Mouse (Mus musculus) neutrophil, adult 5-6 weeks (primary cell): ENCODE results near the gene Map2k5. TPM values are rescaled to one million over a fixed set of nuclear protein-coding genes. Genes with fewer than 3 reads are reported as not detected.

Experiments used
- ATAC-seq: fragments of 151-379, 151-347 bp; 2 replicates; pipeline ENCODE4 v1.8.0; 2017; ENCODE audit warnings: mild to moderate bottlenecking, moderate TSS enrichment; ENCODE audit not compliant: insufficient number of reproducible peaks, poor library complexity, low FRiP score, severe bottlenecking; ENCODE audit errors: extremely low read depth
- total RNA-seq: library from RNA; stranded (forward); fragments of 200-1000 nt; gene quantifications from 2 replicates; pipeline ENCODE4 v1.2.3, GENCODE M21; 2017

The Map2k5 gene
- total RNA-seq, 1 experiment from 2014 or later: 29.2 TPM

DNA sequence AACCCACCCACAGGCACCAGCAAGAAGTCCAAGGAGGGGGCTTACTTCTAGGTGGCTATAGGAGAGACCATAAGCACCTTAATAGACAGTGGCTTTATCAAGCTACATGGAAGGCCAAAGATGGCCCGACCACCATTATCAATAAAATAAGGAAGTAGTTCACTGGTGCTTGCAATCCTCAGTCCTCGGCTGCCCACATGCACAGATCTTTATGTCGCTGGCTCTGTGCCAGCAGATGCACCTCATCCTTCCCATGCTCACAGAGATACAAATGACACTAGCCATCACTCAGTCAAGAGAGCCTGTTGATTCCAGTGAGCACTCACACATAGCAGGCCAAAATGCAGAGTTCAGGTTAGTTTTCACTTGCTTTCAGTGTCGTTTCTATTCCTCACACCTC is 89.0 kb downstream of the Map2k5 start:
- ATAC-seq: no peak

DNA sequence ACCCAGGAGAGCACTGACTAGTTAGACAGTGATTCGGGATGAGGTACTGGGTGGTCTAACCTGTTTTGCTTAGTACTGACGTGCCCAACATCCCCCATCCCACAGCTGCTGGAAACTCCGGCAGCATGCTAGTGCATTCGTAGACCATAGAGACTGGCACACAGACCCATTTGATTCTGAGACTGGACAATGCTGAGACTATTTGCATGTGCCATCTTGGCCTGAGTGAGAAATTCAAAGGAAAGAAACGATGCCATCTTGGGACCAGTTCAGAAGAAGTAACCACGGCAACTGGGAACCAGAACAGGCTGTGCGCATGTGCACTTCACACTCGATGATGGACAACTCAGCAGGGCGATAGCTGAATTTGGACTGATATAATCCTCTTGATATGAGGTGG is 93.3 kb downstream of the Map2k5 start:
- no peak for ATAC-seq

DNA sequence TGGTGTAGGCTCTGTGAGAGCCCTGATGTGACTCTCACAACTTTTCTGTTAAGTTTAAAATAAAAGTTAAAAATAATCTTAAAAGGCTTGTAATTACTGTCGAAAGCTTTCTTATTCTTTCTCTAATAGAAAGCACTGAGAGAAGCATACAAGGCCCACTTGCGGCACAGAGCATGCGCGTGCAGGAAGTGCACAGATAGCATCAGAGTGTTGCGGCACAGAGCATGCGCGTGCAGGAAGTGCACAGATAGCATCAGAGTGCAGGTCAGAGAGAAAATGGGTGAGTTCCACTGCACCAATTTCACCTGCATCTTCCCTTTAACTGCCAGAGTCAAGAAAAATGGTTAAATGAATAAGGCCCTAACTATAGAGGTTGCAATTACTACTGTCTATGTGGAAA is 95.7 kb downstream of the Map2k5 start:
- ATAC-seq: no peak

DNA sequence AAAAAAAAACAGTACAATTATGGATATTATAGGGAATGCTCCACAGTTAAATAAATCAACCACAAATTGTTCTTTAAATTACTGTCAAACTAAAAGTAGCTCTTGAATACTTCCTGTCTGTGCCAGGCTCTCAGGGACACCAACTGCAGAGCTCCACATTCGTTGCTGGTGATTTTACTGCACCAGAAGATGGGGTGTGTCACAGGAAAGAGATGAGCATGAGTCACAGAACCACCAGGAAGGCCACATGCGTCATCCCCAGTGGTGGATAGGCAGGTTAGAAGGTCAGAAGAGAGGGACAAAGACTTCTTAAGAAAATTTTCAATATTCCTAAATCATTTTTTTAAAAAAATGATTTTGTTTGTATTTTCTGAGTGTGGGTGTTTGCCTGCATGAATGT is 96.6 kb downstream of the Map2k5 start:
- no peak for ATAC-seq

DNA sequence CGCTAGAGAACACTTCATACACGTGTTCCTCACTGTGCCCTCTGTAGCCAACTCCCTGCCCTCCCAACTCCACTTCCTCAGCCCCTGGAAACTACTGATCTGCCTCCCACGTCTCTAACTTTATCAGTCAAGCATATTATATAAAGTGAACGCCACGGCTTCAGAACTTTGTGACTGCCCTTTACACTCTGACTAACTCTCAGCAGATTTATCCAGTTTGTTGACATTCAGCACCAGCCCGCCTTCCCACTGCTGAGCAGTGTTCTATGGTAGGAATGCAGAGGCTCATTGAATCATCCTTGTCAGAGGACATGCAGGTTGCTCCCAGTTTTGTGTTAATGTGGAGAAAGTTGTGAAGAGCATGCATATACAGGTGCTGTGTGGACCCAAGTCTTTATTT is 103.9 kb downstream of the Map2k5 start:
- ATAC-seq: no peak

DNA sequence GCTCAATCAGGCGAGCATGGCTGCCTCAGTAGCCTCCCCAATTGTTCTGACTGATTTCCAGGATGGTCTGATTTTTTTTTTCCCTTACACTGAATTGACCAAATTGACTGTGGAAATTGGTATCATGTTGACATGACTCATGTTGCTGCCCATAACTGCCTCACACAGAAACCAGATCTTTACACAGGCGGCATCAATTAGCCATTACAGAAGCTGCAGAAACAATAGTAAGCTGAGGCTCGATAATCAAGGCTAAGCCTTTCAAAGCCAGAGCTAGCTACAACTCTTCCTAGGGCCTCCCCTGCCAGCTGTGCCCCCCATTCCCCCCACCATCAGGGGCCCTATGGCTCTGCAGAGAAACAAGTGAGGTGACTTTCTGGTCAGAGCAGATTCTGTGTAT is 107.9 kb downstream of the Map2k5 start:
- ATAC-seq: no peak

DNA sequence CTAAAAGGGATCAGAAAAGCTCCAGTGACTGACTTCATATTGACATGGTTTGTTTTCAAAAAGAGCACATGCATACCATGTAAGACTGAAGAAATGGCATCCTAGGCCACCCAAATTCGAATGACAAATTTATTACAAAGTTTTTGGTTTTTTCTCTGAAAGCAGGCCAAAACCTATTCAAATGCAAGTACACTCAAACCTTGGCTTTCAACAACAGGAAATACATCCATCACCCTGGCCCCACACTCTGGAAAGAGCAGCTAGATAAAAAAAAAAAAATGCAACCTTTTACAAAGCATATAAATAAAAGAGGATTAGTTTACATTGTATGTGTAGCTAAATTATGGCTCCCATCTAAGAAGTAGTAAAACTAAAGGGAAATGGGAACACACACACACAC is 114.5 kb downstream of the Map2k5 start:
- no peak for ATAC-seq

DNA sequence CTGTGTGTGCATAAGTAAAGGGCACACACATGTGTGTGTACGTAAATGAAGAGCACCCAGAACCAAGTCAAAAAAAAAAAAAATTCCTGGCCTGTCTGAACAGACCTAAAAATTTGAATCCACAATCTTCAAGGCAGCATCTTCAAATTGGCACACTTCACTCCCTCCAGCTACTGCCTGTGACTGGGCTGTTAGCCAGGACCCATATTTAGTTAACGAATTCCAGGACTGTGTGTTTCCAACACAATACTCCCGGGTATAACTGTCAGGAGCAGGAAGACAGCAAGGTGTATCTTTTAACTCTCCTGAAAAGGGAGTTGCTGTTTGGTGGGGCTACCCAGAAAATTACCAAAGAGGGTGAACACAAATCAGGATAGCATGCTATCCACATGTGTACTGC is 118.9 kb downstream of the Map2k5 start:
- ATAC-seq: no peak

DNA sequence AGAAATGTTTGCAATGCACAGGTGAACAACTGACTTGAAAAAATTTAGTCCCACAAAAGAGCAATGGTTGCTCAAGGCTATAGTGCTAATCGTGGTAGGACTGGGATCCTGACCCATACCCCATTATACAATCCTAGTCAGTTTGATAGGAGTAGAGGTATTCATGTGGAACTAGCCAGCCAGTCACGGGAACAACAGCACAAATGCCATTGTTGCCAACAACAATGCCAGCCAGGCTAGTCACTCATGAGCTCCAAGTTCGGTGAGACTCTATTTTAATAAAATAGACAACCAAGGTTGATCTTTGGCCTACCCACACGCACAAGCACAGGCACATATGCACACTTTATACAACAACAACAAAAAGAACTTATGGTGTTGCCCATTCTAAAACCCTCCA is 120.0 kb downstream of the Map2k5 start:
- no peak for ATAC-seq

DNA sequence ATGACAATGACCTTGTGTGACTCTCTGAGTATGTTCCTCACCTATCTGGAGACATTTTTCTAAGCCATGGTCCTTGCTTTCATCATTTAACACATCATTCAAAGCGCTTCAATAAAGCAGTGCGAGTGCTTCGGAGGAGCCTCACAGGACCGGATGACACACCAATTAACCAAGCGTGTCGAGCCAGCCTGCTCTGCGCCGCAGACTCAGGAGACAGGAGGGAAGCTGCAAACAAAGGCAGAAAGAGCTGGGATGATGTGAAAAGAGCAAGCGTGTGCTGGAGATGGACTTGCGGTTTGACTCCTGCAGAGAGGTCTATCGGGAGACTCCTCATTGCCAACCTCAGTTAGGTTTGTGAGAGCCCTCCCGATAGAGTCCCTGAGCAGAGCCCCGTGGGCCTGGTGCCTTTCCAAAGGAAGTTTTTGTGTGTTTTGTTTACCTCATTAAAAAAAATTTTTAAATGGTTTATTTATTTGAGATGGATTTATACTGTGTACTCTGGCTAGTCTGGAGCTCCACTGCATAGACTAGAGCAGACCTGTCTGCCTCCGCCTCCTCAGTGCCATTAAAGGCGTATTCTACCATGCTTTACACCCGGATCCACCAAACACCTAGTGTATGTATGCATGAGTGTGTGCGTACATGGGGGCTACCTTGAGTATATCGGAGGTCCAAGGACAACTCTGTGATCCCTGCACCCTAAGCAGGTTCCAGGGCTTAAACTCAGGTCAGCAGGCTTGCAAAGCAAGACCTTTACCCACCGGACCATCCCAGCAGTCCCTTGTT is 126.7 kb downstream of the Map2k5 start:
- no peak for ATAC-seq

DNA sequence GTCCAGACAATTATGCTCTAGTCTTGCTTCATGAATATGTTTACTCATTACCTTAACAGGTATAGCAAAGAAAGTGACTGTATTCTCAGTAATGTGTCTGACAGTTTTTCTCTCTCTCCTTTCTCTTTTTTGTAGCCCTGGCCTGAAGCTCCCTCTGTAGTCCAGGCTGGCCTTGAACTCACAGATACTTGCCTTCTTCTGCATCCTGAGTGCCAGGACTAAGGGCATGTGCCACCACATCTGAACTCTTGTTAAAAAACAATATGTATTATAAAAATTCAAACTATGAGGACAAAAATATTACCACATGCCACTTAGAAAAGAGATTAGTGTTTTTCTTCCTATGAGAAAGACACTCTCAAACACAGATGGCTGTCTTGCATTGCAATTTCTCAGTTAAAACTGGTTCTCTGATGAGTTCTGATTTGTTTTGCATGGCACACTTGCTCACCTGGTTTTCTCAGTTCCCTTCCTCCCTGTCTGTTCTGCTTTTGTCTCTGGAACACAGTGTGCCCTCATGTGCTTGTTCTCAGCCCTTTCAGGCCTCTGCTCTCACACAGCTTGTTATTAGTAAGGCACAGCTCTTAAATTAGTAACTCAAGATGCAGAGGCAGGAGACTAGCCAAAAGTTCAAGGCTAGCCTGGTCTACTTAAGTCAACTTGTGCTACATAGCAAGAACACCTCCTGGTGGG is 129.5 kb downstream of the Map2k5 start:
- no peak for ATAC-seq

DNA sequence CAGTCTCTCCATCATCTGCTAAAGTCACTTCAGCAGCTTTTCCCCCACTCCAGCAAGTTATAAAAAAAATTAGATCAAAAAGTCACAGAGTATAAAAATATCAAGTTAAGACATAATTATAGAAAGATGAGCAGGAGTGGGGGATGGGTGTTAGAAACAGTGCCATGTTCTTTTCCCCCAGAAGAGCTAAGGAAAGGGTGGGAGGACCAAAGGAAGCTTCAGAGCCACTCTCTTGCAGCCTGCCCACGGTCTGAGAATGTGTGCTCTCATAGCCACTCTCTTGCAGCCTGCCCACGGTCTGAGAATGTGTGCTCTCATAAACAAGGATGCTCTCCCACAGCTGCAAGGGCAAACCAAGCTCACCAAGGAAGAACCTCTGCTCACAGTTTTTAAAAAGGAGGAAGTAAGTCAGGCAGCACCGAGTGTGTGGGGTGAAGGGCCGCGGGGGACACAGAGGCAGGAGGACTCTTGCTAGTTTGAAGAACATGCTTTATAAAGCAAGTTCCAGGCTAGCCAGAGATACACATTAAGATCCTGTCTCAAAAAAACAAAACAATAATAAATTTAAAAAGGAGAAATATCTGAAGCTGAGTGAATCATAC is 131.0 kb downstream of the Map2k5 start:
- no peak for ATAC-seq

DNA sequence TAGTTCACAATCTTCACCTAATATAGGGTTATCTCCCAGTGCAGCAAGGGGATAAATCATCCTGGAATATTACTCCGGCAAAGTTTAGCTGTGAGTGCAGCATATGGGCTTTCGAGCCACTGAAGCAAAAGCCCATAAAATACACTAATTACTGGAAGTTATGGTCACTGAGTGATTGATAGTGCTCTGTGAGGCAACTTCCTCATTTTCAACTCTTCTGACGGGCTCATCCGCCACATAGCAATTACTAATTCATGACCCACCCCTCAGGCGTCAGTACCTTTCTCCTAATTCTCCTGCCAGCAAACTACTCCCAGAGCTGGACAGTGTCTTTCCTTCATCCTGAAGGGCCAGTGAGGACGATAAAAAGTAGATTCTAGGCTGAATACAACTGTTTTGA is 135.7 kb downstream of the Map2k5 start:
- no peak for ATAC-seq

DNA sequence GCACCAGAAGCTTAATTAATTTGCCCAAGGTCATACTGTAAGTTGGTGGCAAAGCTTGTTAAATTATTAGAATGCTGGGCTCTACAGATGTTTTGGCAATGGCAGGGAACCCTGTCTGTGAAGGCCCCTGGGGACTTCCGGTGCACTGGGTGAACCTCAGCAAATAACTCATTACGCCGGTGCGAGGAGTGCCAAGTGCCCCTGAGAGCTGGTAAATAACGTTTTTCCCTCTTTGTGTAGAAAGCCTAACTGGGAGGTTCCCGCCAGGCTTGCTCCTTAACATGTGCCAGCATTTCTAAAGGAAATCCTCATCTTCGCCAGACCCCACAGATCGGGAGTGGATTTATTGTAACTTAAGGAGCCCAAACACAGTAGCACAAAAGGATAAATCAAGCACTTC is 136.5 kb downstream of the Map2k5 start:
- ATAC-seq: no peak

DNA sequence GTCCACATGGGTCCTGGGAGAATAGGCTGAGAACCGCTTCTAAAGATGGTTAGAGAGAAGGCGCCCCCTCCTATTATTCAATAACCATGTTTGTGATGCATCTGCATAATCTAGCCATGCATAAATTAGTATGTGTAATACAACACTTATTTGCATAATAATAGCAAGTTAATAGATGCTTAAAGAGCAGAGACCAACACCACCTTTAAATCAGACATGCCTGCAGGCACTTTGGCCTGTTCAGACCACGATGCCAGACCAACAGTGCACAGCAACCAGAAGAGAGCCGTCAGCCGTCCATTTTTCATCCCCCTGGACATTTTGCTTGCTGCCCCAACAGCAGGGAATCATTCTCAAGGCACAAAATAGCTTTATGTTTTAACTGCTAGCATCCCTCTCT is 143.3 kb downstream of the Map2k5 start:
- ATAC-seq: no peak

DNA sequence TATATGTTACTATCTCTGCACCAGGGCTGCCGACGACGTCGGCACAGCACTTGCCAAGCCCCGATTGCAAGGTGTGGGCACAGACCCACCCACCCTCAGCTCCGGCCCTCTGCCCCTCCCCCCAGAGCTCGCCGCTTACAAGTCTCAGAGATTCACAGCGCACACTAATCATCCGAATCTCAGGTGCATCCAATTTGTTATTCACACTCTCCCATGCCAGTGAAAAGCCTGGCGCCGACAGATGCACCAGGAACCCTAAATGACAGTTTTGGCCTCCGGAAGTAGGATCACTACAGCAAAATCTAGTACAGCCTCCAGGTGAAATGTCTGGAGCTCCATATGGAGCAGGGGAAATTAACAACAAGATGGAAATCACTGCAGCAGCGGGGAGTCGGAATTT is 147.4 kb downstream of the Map2k5 start:
- no peak for ATAC-seq

DNA sequence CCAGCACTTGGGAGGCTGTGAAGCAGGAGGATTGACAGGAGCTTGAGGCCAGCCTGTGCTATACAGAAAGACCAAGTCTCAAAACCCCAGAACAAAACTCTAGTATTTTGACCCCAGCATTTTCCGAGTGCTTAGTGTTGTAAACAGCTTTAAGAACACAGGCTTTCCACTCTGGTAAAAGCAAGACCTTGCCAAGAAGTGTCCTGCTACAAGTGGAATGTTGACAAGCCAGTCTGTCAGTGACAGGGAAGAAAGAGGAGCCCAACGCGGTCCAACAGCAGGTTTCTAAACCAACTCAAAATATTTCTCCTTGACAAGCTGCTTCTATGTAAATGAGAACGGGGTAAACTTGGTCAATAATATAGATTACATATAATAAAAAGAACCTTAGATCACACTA is 148.6 kb downstream of the Map2k5 start:
- no peak for ATAC-seq

DNA sequence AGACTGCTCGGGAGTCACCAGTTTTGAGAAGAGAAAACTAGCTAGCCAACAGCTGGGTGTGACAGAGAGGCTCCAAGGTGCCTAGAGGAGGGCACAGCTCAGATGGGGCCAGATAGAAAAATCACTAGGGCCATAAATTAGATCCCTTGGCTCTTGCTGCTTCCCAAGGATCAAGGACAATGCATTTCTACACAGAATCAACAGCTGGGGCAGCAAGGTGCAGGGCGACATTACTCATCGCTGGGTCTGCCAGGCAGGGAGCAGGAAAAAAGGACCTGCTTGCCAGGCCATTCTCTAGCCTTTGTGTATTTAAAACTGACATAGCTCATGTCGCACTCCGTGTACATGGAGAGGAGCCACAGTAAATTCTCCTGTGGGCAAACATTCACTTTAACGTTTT is 155.5 kb downstream of the Map2k5 start:
- no peak for ATAC-seq

DNA sequence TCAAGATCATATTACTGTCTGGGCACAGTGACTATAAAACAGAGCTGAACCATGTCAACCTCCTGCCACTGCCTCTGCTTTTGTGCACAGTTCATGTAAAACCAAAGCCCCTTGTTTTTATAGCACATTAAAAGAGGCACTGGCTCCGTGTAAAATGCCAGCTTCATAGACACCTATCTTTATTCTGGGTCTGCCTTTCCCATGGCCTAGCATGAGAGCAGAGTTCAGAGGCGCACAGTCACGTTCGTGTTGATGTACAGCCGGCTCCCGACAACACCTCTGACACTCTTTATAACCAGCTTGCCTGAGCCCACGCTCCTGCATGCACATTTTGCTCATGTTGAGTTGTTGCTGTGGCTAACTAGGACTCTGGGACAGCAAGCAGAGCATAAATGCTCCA is 157.9 kb downstream of the Map2k5 start:
- no peak for ATAC-seq

DNA sequence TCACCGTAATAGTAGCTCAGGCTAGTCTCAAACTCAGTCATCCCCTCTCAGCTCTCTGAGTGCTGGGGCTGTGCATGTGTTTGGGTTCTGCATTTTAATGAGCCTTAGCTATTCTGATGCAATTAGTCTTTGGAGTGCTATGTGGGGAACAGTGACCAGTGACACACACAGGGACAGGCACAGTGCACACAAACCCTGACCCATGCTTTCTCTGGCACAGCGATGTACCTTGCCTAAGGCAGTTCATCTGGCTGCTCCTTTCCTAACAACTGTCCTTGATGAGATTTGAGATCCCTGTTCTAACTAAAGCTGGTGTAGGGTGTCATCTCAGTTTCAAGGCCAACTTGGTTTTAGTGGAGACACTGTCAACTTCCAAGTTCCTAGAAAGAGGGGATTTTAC is 162.7 kb downstream of the Map2k5 start:
- ATAC-seq: no peak
